Mouse (Mus musculus) heart, adult 2 months (tissue): ENCODE measurements around the gene Gnb3. TPM values are rescaled to one million over a fixed set of nuclear protein-coding genes. Genes with fewer than 3 reads are reported as not detected.

Experiments used
- DNase-seq, 2 experiments: peaks; one replicate each; pipeline ENCODE4 v3.0.0; 2021
- H3K27ac ChIP-seq: fragments of 200-600 bp; 2 replicates; pipeline ENCODE4 v1.8.1; 2022
- H3K27me3 ChIP-seq: fragments of 200-500 bp; 2 replicates; pipeline ENCODE4 v1.6.1; 2012; ENCODE audit warnings: mild to moderate bottlenecking, low read length, inconsistent platforms, mixed read lengths; ENCODE audit not compliant: control insufficient read depth, insufficient read depth
- H3K36me3 ChIP-seq: fragments of 200-500 bp; 2 replicates; pipeline ENCODE4 v1.6.1; 2012; ENCODE audit warnings: low read length, inconsistent platforms; ENCODE audit not compliant: control insufficient read depth, insufficient read depth
- H3K4me1 ChIP-seq: fragments of 200-500 bp; 2 replicates; pipeline ENCODE4 v1.6.1; 2011; ENCODE audit warnings: low read length; ENCODE audit not compliant: control insufficient read depth, insufficient read depth
- H3K4me3 ChIP-seq: fragments of 200-600 bp; 2 replicates; pipeline ENCODE4 v1.8.1; 2022
- H3K79me2 ChIP-seq: fragments of 200-500 bp; replicated peaks from 2 replicates; pipeline ENCODE4 v1.6.1; 2012; ENCODE audit warnings: mild to moderate bottlenecking, inconsistent platforms, low read length, moderate library complexity, mixed read lengths; ENCODE audit not compliant: control insufficient read depth, insufficient read depth
- H3K9ac ChIP-seq: fragments of 200-500 bp; 2 replicates; pipeline ENCODE4 v1.6.1; 2012; ENCODE audit warnings: low read depth, mild to moderate bottlenecking, control low read depth, inconsistent platforms, low read length, mixed read lengths
- CTCF ChIP-seq: fragments of 200-600 bp; IDR thresholded peaks from 2 replicates; pipeline ENCODE4 v1.8.1; 2022; ENCODE audit warnings: antibody characterized with exemption, mild to moderate bottlenecking, moderate library complexity
- EP300 ChIP-seq: fragments of 200-500 bp; IDR thresholded peaks from 2 replicates; pipeline ENCODE4 v1.6.1; 2011; ENCODE audit warnings: low read depth, low read length, control low read depth; ENCODE audit not compliant: insufficient read depth
- POLR2A ChIP-seq: fragments of 200-500 bp; IDR thresholded peaks from 2 replicates; pipeline ENCODE4 v1.6.1; 2011; ENCODE audit warnings: mild to moderate bottlenecking, low read depth, low read length, control low read depth; ENCODE audit not compliant: insufficient read depth
- WGBS: fragments of 180-500 bp; shearing (Covaris S2); methylation state at CpG from one replicate; pipeline ENCODE4 v1.1.7; 2018; 5-methylcytosine and 5-hydroxymethylcytosine counted together
- intact Hi-C: fragments of 180-260 bp; cut with DNase I; formaldehyde crosslinking; loops from one replicate; pipeline ENCODE4 v1.15.1; 2025
- polyA plus RNA-seq: library from polyadenylated mRNA; depleted of rRNA; stranded (reverse); fragments of >200 nt; gene quantifications from 2 replicates; pipeline ENCODE4 v1.2.3, GENCODE M21; 2012
- total RNA-seq, 2 experiments: library from RNA; stranded (reverse); gene quantifications; 2 replicates each; pipeline ENCODE4 v1.2.3; 2021

The Gnb3 gene
- total and polyA plus RNA-seq, 3 experiments: 6.1 to 14.0 (median 10.9) TPM

- intact Hi-C loops: no loop called here
- H3K4me3 ChIP-seq: no peak overlapping the region
- H3K4me1 ChIP-seq: peaks cover 4% of the 10 kb centered on the region
- no peaks in the 10 kb centered on the region for H3K27me3 ChIP-seq
- H3K79me2 ChIP-seq: no peaks in the 10 kb centered on the region
- H3K9ac ChIP-seq: no peak overlapping the region
- TF ChIP-seq POLR2A: no peak
- no peak for TF ChIP-seq CTCF
- TF ChIP-seq EP300: no peak
- peak in 1 of 2 experiments; percentile 14 for DNase-seq
- WGBS: 90% methylated on average over 4 of the region's 4 CpGs
- peaks cover under 1% of the 10 kb centered on the region for H3K36me3 ChIP-seq
- no peak overlapping the region for H3K27ac ChIP-seq
Observed at GRCm38 (mm10) chr6:124816611-124817010, 23.5 kb downstream of the Gnb3 start.

- 78% methylated on average over 9 of the region's 9 CpGs for WGBS
- DNase-seq: peak in 1 of 2 experiments; percentile 15
- Histone ChIP-seq H3K4me3 (no peak overlapping the region), H3K36me3 (no peaks in the 10 kb centered on the region; the same call in 1 of the 2 replicates), H3K27me3 (no peaks in the 10 kb centered on the region), H3K79me2 (no peaks in the 10 kb centered on the region), H3K27ac (no peak overlapping the region), H3K9ac (no peak overlapping the region), H3K4me1 (peaks cover 4% of the 10 kb centered on the region)
- intact Hi-C loops: no loop called here
- TF ChIP-seq EP300 (no peak), POLR2A (no peak), CTCF (no peak)
Observed at GRCm38 (mm10) chr6:124814858-124815774, 25.0 kb downstream of the Gnb3 start.

GRCm38 (mm10) chr6:124814448-124814847 is 25.6 kb downstream of the Gnb3 start:
- H3K9ac ChIP-seq: 0 out of 2 replicates have a peak overlapping the region, but pooled peaks have one; percentile 6
- no peaks in the 10 kb centered on the region for H3K27me3 ChIP-seq
- TF ChIP-seq POLR2A (no peak), CTCF (no peak), EP300 (no peak)
- no peak for DNase-seq
- H3K4me3 ChIP-seq: peak overlapping the region; percentile 85; the same call in 1 of the 2 replicates
- intact Hi-C loops: no loop called here
- no peaks in the 10 kb centered on the region; the same call in 1 of the 2 replicates for H3K36me3 ChIP-seq
- peak overlapping the region; percentile 92; the same call in 1 of the 2 replicates for H3K27ac ChIP-seq
- peaks cover 8% of the 10 kb centered on the region for H3K4me1 ChIP-seq
- WGBS: 41% methylated on average over 8 of the region's 8 CpGs
- no peaks in the 10 kb centered on the region for H3K79me2 ChIP-seq

GRCm38 (mm10) chr6:124813933-124814332 is 26.1 kb downstream of the Gnb3 start, which contains the start of gene Tpi1:
Gene Tpi1, minus strand, starts transcription at chr6:124814296.
- peak; percentile 99 for TF ChIP-seq POLR2A
- TF ChIP-seq EP300: peak; percentile 91
- TF ChIP-seq CTCF: no peak
- Histone ChIP-seq H3K79me2 (no peaks in the 10 kb centered on the region), H3K9ac (peak within 1 kb of the TSS; percentile 70), H3K27me3 (no peaks in the 10 kb centered on the region), H3K27ac (peak within 1 kb of the TSS; percentile 92), H3K4me3 (peak within 1 kb of the TSS; percentile 85), H3K4me1 (peaks cover 8% of the 10 kb centered on the region), H3K36me3 (no peaks in the 10 kb centered on the region; the same call in 1 of the 2 replicates)
- DNase-seq: peak; percentile 92 to 93
- intact Hi-C loops: no loop called here
- WGBS: under 1% methylated on average over 22 of the region's 22 CpGs

- under 1% methylated on average over 18 of the region's 18 CpGs for WGBS
- intact Hi-C loops: no loop called here
- Histone ChIP-seq H3K79me2 (no peaks in the 10 kb centered on the region), H3K4me3 (peak overlapping the region; percentile 85), H3K27me3 (no peaks in the 10 kb centered on the region), H3K4me1 (peaks cover 8% of the 10 kb centered on the region), H3K36me3 (no peaks in the 10 kb centered on the region; the same call in 1 of the 2 replicates), H3K9ac (peak overlapping the region; percentile 70), H3K27ac (peak overlapping the region; percentile 92)
- peak; percentile 72 to 75 for DNase-seq
- no peak for TF ChIP-seq CTCF
- no peak; the same call in 1 of the 2 replicates for TF ChIP-seq POLR2A
- TF ChIP-seq EP300: no peak
Observed at GRCm38 (mm10) chr6:124813496-124813895, 26.6 kb downstream of the Gnb3 start.
